Mouse (Mus musculus): ENCODE measurements at regions not wholly inside any gene's neighbourhood (a gene's known extent, or its start where the extent isn't known, plus 50 kb on each side); places are given as distances from the start of the nearest gene placed in this dataset.

DNA sequence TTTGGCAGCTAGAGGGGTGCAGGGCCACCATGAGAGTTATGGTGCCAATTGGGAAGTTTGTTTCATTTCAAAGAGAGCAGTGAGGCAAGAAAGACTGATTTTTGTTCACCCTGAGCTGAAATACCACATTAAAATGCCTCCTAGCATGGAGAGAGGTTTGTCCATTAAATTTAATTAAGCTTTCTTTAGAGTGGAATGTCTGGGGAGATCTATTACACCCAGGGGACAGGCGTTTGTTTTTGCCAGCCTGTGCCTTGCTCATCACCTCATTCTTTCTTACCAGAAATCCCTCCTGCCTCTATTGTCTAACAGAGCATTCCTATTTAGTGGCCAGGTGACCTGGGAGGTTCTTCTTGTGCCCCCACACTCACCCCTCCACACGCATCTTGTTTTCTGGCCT, 55.2 kb upstream of the Rcn1 start:
- ATAC-seq (ENCODE audit: insufficient number of reproducible peaks, low FRiP score, low TSS enrichment) = no peak

DNA sequence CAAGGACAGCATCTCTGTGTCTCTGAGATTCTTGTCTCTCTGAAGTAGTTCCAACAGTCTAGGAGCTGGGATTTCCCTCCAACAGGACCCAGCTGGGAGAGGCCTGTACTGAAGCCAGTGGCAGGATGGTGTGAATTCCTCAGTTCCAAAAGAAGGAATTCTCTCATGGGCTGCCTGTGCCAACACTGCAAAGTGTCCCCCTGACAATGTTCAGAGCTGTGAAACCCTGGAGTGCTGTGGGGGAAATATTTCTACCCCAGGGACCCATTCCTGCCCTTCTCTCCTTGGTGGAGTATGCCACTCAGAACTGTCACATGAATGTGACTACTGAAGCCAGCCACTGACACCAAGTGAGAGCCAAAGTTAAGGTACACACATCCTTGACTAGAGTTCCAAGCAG, 55.7 kb upstream of the Rcn1 start:
- ATAC-seq (ENCODE audit: insufficient number of reproducible peaks, low FRiP score, low TSS enrichment) = no peak

DNA sequence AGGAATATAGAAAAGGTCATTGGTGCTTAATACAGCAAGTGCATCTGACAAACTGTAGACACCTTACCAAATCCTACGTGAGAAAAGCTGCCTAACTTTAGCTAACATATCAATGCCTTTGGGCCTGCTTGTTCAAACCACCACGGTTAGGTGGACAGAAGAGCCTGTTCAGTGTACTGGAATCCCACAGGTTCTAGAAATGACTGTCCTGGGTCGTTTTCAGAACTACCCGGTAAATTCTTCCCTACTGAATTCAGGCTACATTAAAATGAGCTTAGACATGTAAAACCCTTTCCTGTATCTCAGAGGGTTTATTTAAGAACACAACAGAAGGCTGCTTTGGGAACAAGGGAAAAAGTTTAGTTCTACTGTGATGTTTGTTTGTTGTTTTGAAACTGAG, 59.5 kb upstream of the Rcn1 start:
- ATAC-seq (ENCODE audit: insufficient number of reproducible peaks, low FRiP score, low TSS enrichment) = no peak

DNA sequence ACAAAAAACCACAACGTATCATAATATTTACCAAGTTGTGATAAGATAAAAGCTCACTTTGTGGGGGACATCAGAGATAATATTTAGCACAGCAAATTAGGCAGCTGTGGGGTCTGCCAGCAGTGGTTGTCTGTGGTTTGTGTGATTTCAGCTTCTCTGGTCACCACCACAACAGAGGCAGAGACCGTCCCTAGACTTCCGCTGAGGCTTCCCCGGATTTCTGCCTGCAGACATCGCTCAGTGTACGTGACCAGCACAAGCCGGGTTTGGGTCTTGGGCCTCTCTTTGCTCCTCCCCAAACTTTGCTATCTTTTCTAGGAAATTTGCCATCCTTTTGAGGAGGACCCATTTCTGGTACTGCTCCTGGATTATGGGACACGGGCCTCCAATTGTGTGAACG, 60.4 kb upstream of the Rcn1 start:
- no peak for ATAC-seq (ENCODE audit: insufficient number of reproducible peaks, low FRiP score, low TSS enrichment)

DNA sequence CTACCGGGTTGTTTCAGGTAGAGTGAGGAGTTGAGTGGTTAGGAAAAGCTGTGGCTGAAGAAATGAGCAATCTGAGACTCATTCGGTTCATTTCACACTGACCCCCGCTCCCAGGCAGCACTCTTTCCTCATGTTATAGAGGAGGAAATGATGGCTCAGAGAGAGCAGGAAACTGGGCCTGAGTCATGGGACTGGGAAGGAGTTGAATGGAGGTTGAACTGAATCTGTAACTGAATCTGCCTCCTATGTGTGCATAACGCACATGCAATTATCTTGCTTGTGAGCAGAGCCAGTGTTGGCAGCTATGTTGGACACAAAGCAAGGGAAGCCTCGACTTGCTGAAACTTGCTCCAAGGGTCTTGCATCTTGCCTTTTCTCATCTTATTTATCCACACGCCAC, 66.5 kb upstream of the Rcn1 start:
- ATAC-seq (ENCODE audit: insufficient number of reproducible peaks, low FRiP score, low TSS enrichment) = no peak

DNA sequence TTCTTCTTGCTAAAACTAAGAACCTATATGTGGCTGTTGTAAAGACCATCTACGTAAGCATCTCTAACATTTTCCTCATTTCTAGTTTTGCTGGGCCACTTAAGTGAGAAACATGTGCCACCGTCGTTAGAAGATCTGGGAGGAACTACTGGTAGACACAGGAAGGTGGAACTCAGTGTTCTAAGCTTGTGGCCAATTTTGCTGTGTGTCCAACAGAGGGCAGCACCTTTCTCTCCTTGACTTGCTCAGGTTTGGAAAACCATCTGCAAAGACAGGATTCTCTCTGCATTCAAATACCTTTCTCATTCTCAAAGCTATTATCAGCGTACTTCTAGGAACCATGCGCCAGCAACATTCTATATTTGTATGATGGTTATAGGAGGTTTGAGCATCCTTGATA, 69.8 kb upstream of the Rcn1 start:
- ATAC-seq (ENCODE audit: insufficient number of reproducible peaks, low FRiP score, low TSS enrichment) = peak; percentile 86

DNA sequence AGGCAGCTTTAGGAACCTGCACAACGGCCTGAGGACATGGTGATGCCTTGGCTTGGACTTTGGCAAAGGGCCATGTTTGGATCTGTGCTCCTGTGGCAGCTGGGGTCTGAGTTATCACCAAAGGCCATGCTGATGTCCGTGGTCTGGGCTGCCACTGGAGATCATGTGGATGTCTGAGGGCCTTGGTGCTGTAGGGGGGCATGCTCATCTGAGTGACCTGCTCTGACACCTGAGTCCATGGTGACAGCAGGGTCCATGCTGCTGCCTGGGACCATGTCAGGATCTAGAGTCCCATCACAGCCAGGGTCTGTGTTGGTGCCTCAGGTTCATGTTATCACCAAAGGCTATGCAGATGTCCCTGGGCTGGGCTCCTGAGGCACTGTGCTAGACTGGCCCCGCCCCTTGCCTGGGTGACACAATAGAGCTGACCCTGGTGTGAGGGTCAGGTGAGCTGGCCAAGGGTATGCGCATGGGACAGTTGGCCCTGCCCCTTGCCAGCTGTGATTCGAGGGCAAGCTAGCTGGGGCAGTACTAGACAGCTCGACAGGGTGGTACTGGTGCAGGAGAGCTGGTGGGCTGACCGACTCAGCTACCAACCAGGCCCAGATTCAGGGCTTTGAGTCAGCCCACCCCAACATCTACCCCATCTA, 77.0 kb upstream of the Rcn1 start:
- ATAC-seq (ENCODE audit: insufficient number of reproducible peaks, low FRiP score, low TSS enrichment) = no peak

DNA sequence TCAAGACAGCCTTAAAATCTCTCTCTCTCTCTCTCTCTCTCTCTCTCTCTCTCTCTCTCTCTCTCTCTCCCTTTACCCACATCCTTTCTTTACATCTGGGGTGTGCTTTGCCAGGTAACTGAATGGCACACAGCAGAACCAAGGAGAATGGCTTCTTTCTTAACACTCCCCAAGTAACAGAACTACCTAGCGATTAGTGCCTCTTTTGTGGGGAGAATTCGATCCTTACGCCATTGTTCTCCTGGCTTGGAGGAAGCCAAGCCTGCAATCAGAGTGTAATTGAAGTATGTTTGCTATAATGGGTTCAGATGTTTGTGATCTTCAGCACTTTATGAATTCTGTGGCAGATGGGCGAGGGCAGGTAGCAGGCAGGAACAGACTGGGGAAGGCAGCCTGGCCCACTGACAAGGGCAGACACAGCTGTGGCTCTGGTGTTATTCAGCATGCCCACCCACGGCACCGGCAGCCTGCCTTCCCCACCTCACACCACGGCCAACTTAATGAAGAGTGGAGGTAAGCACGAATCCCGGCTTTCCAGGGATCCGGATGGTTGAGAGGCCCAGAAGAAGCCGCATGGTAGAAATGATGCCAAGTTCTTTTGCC, 83.0 kb upstream of the Rcn1 start:
- no peak for ATAC-seq (ENCODE audit: insufficient number of reproducible peaks, low FRiP score, low TSS enrichment)

DNA sequence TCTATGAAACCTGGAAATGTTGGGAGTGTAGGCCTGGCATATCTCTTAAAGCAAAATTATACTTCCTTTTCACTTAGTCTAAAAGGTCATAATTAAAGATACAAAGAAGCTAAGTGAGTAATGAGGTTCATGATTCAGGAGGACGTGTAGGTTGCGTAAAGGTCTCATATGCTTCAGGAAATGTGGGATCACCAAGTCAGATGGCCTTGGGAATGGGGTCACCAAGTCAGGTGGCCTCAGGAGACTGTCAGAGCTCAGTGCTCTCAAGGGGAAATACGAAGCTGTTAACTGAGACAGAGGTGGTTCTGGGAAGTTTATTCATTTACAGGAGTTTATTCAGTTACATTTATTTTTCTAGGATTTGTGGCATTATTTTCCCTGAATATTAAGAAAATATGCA, 85.4 kb upstream of the Rcn1 start:
- no peak for ATAC-seq (ENCODE audit: insufficient number of reproducible peaks, low FRiP score, low TSS enrichment)

DNA sequence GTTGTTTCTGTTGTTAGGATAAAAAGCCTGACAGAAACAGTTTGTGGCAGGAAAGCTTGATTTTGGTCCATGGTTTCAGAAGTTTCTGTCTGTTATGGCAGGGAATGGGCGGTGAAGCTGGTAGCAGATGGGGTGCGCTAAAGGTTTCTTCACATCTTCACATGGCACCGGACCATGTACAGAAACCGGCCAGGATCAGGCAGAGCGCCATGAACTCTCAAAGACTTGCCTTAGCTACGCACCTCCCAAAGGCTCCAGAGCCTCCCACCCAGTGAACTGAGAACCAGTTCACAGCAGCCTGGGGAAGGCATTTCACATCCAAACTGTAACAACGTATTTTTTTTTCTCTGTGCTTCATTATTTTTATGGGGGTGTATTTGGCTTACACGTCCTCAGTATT, 86.2 kb upstream of the Rcn1 start:
- ATAC-seq (ENCODE audit: insufficient number of reproducible peaks, low FRiP score, low TSS enrichment) = no peak

DNA sequence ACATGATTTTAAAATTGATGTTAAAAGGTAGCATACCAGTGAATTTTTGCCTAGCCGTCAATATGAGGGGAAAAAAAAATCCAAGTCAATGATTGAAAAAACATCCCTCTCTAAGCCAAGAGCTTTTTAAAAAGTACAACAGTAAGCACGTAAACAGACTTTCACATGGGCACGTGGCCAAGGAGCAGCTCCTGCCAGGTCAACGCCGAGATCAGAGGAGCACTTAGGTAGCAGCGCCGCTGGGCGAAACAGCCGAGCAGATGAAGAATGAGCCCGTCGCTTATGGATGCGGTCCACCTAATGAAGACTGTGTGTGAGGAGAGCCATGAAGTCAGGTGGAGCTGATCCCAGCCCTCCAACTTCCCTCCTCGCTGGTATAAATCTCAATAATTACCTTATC, 96.7 kb upstream of the Rcn1 start:
- no peak for ATAC-seq (ENCODE audit: insufficient number of reproducible peaks, low FRiP score, low TSS enrichment)

DNA sequence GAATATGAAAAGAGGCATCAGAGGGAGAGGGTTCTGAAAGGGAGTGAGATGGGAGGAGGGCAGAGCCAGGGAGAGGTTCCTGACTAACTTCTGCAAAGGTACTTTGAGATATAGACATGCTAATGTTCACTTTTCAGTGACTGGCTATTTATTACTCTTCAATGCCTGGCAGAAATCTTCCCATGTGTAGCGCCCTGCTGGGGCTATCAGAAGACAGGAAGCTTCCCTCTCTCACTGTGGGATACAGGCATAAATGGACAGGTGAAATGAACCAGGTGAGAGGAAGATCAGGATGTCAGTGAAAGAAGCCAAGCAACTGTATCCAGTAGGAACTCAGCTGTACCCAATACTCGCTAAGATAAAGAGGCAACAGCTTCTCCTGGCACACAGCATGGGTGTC, 105.1 kb upstream of the Rcn1 start:
- ATAC-seq (ENCODE audit: insufficient number of reproducible peaks, low FRiP score, low TSS enrichment) = no peak

DNA sequence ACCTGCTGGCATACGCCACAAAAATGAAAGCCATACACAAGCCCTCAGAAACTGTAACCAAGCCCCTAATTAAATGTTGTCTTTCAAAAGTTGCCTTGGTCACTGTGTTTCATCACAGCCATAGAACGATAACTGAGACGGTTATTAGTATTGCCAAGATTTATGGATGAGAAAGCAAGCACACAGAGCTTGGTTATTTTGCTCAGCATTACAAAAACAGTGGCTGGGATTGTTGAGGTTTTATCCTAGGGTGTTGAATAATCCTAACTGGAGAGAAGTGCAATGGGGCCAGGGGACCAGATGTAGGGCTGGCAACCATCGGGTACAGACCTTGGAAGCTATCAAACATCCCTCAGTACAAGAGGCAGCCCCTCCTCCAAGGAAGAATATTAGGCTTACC, 106.4 kb upstream of the Rcn1 start:
- no peak for ATAC-seq (ENCODE audit: insufficient number of reproducible peaks, low FRiP score, low TSS enrichment)

DNA sequence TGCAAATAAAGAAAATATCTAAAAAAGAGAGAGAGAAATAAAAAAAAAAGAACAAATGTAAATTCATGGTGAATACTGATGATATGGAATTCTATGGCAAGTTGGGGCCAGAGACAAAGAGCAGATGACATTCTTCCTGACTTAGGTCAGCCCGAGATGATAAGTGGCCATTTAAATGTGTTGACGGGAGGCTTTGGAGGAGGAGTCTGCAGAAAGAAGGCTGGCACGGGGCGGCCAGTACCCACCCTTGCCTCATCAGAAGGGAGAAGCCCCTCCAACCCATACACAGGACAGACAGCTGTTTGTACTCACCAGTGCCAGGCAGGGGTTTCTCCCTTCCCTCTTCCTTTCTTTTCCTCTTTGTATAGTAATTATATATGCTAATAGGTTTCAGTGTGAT, 108.0 kb upstream of the Rcn1 start:
- no peak for ATAC-seq (ENCODE audit: insufficient number of reproducible peaks, low FRiP score, low TSS enrichment)

DNA sequence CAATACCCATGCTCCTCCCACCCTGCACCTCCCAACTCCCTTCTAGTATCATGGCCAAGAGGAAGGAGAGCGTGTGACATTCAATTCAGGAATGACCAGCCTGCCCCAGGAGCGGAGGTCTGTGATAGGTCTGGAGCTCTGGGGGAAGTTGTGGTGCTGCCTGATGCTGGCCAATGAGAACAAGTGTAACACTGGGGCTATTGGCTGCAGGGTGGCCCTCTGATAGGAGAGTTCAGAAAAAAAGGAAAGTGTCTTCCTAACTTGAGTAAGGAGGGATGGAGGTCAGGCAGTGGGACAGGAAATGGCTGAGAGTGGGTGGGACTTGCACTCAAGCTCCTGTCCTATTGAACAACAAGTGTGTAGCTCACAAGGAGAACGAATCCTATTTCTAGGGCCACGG, 111.7 kb upstream of the Rcn1 start:
- no peak for ATAC-seq (ENCODE audit: insufficient number of reproducible peaks, low FRiP score, low TSS enrichment)

DNA sequence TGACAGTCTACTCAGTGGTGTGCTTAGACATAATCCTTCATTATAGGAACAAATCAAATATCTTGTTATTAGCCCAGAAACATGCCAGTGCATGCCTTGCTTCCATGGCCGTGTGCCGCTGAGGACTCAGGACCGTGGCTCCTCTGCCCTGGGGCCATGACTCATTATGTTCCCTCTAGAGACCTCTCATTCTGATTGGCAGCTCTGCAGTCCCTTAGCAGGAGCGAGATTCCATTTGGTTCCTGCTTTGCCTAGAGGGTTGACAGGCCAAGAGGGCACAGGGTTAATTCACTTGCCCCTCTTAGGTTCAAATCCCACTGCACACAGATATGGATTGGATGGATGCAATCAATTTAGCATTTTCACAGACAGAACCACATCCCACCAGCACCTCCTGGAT, 112.6 kb upstream of the Rcn1 start:
- ATAC-seq (ENCODE audit: insufficient number of reproducible peaks, low FRiP score, low TSS enrichment) = no peak

DNA sequence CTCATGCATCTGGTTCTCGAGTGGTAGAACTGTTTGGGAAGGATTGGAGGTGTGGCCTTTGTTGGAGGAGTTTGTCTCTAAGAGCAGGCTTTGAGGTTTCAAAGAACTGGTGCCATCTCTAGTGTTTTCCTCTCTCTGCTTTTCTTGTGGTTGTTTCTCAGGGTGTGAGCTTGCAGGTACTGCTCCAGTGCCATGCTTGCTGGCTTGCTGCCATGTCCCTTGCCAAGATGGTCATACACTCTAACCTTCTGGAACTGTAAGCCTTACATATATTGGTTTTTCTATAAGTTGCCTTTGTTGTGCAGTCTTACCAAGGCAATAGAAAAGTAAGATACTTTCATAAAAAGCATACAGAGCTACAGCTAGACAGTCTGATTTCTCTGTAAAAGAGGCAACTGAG, 115.1 kb upstream of the Rcn1 start:
- ATAC-seq (ENCODE audit: insufficient number of reproducible peaks, low FRiP score, low TSS enrichment) = no peak

DNA sequence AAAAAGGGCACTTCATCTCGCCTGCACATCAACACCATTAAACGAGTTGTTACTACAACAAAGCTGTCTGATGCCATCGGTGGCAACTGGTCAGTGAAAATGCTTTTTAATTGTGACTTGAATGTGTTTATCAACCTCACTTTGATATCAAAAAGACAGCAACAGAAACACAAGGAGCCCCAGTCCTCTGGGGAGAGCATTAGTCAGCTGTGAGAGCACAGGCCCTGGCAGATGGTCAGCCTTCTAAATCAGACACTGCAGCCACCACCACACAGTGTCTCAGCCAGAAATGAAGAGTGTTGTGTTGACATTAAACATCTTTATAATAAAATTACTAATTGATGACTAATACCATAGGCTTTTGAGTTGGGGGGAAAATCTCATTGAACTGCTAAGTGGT, 115.8 kb upstream of the Rcn1 start:
- peak; percentile 74; the same call in 1 of the 2 replicates for ATAC-seq (ENCODE audit: insufficient number of reproducible peaks, low FRiP score, low TSS enrichment)

DNA sequence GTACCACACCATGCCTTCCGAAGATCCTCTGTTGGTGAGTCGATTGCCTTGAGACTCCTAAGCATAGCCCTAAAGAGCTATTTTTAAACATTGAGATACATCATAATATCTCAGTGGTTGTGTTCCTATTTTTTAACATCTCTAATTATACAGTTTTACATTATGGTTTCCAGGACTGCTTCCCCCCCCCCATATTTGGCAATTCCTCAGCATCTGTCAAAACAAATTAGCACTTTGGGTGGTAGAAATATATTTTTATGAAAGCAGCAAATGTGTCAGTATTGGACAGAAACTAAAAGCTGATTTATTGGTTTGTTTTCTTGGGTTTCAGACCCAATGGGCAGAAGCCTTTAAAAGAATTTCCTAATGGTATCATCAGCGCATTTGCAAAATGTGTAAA, 116.2 kb upstream of the Rcn1 start:
- ATAC-seq (ENCODE audit: insufficient number of reproducible peaks, low FRiP score, low TSS enrichment) = no peak

DNA sequence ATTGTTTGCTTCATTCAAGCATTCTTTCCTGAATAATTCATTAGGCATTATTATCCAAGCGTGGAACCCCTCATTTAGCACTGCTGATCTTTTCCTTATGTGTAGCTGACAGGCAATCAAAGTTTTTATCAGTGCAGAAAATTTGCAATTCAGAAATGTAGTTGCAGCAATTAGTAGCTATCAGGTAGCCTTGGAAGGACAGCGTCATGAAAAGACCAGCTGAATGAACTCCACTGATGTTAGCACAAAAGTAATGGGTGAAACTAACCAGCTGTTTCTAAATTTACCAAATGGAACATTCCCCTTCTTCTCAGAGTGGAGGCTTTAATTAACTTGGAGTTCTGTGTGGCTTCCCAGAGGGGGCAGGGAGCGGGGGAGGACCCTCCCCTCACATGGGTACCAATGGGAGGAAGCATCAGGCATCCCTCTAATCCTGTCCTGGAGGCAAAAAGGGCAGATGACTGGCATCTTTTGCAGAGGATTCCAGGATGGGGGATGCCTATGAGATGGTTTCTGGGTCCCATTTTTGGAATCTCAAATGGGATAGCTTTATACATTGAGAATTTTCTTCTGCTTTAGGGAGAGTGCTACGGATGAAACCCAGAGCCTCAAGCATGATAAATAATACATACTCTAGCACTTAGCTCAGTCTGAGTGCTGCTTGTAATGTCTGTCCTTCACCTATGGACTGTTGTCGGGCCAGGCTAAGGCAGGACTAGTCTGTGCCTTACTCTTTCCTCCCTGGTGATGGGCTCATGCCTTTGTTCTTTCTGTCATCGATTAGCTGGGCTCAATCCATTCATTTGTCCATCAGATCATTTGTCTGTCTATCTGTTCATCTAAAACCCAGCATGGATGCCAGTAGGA, 117.4 kb upstream of the Rcn1 start:
- ATAC-seq (ENCODE audit: insufficient number of reproducible peaks, low FRiP score, low TSS enrichment) = no peak

DNA sequence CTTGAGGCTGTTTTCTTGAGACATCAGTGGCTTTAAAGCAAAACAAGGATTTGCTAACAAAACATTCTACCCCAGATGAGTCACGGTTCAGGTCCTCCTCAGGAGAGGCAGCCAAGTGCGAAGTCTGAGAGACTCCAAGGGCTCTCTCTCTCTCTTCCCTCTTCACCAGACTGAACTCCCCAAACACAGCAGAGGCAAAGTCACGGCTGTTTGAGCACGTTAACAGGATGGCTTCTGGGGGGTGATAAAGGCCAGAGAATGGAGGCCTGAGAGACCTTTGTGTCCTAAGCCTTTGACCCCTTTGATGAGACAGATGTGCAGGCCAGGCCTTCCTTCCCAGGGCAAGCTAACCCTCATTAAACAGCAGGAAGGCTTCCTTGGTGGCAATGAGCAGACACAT, 122.7 kb upstream of the Rcn1 start:
- no peak for ATAC-seq (ENCODE audit: insufficient number of reproducible peaks, low FRiP score, low TSS enrichment)

DNA sequence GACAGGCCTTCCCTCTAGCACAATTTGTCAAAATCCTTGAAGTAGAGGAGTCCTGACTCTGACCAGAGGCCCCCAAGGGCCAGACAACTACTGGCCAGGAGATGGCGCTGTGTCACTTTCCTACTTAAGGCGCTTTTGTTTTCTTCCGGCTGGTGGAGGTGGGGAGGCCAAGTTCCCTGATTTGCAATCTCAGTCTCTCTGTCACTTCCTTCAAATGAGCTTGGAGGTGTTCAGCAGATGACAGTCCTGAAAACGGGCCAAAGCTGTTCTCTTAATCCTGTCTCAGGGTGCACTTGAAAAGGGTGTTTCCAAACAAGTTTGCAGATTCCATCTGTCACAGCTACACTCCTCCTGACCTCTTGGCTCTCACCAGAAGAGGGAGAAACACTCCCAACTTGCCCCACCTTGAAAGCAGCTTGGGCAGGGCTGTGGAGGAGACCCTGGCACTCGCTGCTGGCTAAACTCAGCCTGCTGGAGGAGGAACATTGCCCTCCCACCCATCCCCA, 124.2 kb upstream of the Rcn1 start:
- ATAC-seq (ENCODE audit: insufficient number of reproducible peaks, low FRiP score, low TSS enrichment) = peak; percentile 65; the same call in 1 of the 2 replicates

All from cerebellum, adult (tissue).